8 mouse cellular contexts compared by ENCODE assay signal in the genomic region with DNA sequence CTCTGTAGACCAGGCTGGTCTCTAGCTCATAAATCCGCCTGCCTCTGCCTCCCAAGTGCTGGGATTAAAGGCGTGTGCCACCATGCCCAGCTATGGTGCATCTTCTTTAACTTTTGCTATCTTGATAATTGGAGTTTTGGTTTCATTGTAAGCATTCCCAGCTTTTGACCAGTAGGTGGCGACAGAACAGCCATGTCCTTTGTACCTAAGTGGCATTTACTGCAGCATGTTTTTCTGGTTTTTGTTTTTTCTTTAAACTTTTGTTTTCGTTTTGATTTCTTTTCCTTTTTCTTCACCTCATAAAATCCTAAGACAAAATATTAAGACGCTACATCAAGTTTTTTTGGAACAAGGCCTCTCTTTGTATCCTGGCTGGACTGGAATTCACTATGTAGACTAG.
A peak's percentile ranks its signal among the peaks of the same experiment; 100 is the strongest.
DNase-seq lines count a peak whose midpoint lies in the region; ATAC-seq and TF ChIP-seq lines count a peak whose summit lies in the region.

No protein-coding gene starts in this region.

- DNase-seq in heart, postnatal 0 days (ENCODE audit: low spot score) = no peak
- no peak for DNase-seq in heart, adult 9 months (ENCODE audit: low spot score in 2 of 2)
- DNase-seq in thymus, postnatal 25 days = peak; percentile 1
- no peak for DNase-seq in thymus, postnatal 36 days
- peak; percentile 32 for DNase-seq in embryo, embryonic 11.5 days (ENCODE audit: low read depth, low spot score)
- DNase-seq in lung, postnatal 10 days = peak; percentile 19
- DNase-seq in ovary, postnatal 14 days (ENCODE audit: low spot score) = no peak
- DNase-seq in right cerebral cortex, adult 18-20 months = no peak

- H3K9ac ChIP-seq in heart, postnatal 0 days (replicated peaks; ENCODE audit: low read depth, low read length) = no peak overlapping the region

- H3K4me3 ChIP-seq in heart, postnatal 0 days (ENCODE audit: low read depth, low read length) = no peak overlapping the region

- no peaks in the 10 kb centered on the region for H3K36me3 ChIP-seq in heart, postnatal 0 days (replicated peaks; ENCODE audit: control insufficient read depth, insufficient read depth, low read length)

- no peak for TF ChIP-seq EP300 in heart, postnatal 0 days (IDR thresholded peaks at IDR 0.05; ENCODE audit: low read depth)

- no peaks in the 10 kb centered on the region for H3K27me3 ChIP-seq in heart, postnatal 0 days (ENCODE audit: control insufficient read depth, insufficient read depth, low read length)

- no peaks in the 10 kb centered on the region for H3K4me1 ChIP-seq in heart, postnatal 0 days (ENCODE audit: control insufficient read depth, insufficient read depth)

- H3K27ac ChIP-seq in heart, postnatal 0 days (ENCODE audit: low read depth) = no peak overlapping the region

- no peak overlapping the region for H3K4me2 ChIP-seq in heart, postnatal 0 days (ENCODE audit: low read depth, low read length)

- 16% methylated on average over 5 of the region's 5 CpGs for WGBS in heart, postnatal 0 days

- ATAC-seq in heart, postnatal 0 days (ENCODE audit: insufficient read depth, low read depth) = no peak

- peak; percentile 71 for TF ChIP-seq CTCF in heart, postnatal 0 days (IDR thresholded peaks at IDR 0.05; ENCODE audit: low read depth)

- no peaks in the 10 kb centered on the region for H3K9me3 ChIP-seq in heart, postnatal 0 days (replicated peaks; ENCODE audit: control insufficient read depth, low read length)

Comparison
In these comparisons a context has a peak if more than half of its experiments do, and no peak if none do; other contexts are left out.
1. DNase-seq: peak in thymus, postnatal 25 days (single experiment), embryo, embryonic 11.5 days (single experiment) and lung, postnatal 10 days (single experiment); none in heart, postnatal 0 days (single experiment), heart, adult 9 months (0 of 2), thymus, postnatal 36 days (0 of 2), ovary, postnatal 14 days (single experiment) and right cerebral cortex, adult 18-20 months (single experiment).